Mouse (Mus musculus) brain, embryonic 14.5 days (tissue): ENCODE measurements around the gene Ptpro. TPM values are rescaled to one million over a fixed set of nuclear protein-coding genes. Genes with fewer than 3 reads are reported as not detected.

Experiments used
- DNase-seq: peaks from one replicate; pipeline ENCODE4 v3.0.0-alpha.2; 2011; ENCODE audit warnings: low read depth
- CTCF ChIP-seq: fragments of 200-500 bp; IDR thresholded peaks from 2 replicates; pipeline ENCODE4 v1.5.1; 2012; ENCODE audit warnings: inconsistent platforms, mild to moderate bottlenecking, moderate library complexity, borderline replicate concordance; ENCODE audit not compliant: insufficient read depth, insufficient read length; ENCODE audit errors: extremely low read depth
- POLR2A ChIP-seq: fragments of 200-500 bp; IDR thresholded peaks from 2 replicates; pipeline ENCODE4 v1.6.1; 2012; ENCODE audit warnings: mild to moderate bottlenecking, inconsistent platforms, borderline replicate concordance; ENCODE audit not compliant: poor library complexity, insufficient read depth, insufficient read length, severe bottlenecking; ENCODE audit errors: extremely low read depth
- polyA plus RNA-seq: library from polyadenylated mRNA; depleted of rRNA; stranded (reverse); fragments of >200 nt; gene quantifications from 2 replicates; pipeline ENCODE4 v1.2.3, GENCODE M21; 2012; rRNA removed

Gene Ptpro
- polyA plus RNA-seq, 1 experiment: 60.3 TPM

GRCm38 (mm10) chr6:137512753-137513152 is 260.6 kb downstream of the Ptpro start:
- DNase-seq: no peak
- TF ChIP-seq CTCF (no peak), POLR2A (no peak)

Other genes starting within 250 kb of the Ptpro start
- gene Rerg, start 81.8 kb upstream of the Ptpro start, polyA plus RNA-seq: 3.7 and 4.3 TPM in 2 replicates